Mouse (Mus musculus): Measurements from ENCODE around the gene Nudt3. TPM values are rescaled to one million over a fixed set of nuclear protein-coding genes. Genes with fewer than 3 reads are reported as not detected.
A peak's percentile ranks its signal among the peaks of the same experiment; 100 is the strongest.

The Nudt3 gene
- polyA plus RNA-seq, 1 experiment from 2014 or later, result 47.4 TPM

GRCm38 (mm10) chr17:27627451-27627850 is 4.2 kb upstream of the Nudt3 start:
- H3K4me2 ChIP-seq, result no peak overlapping the region
- ATAC-seq (replicated peaks; ENCODE audit: insufficient number of reproducible peaks, low FRiP score, low TSS enrichment), result no peak
- 48% methylated on average over 5 of the region's 5 CpGs for WGBS (ENCODE audit: insufficient replicate concordance)

GRCm38 (mm10) chr17:27626681-27627080 is 3.4 kb upstream of the Nudt3 start:
- WGBS (ENCODE audit: insufficient replicate concordance), result 42% methylated on average over 5 of the region's 5 CpGs
- H3K27ac ChIP-seq (ENCODE audit: low read depth, low read length), result no peak overlapping the region
- H3K36me3 ChIP-seq (ENCODE audit: control insufficient read depth, insufficient read depth, low read length), result peaks cover 11% of the 10 kb centered on the region
- no peaks in the 10 kb centered on the region for H3K9me3 ChIP-seq (replicated peaks; ENCODE audit: control insufficient read depth, low read length)
- no peak overlapping the region for H3K4me2 ChIP-seq
- H3K4me3 ChIP-seq (ENCODE audit: low read depth, low read length), result no peak overlapping the region
- H3K27me3 ChIP-seq (ENCODE audit: control insufficient read depth, insufficient read depth, low read length), result no peaks in the 10 kb centered on the region
- no peak for ATAC-seq (replicated peaks; ENCODE audit: insufficient number of reproducible peaks, low FRiP score, low TSS enrichment)
- no peak overlapping the region for H3K9ac ChIP-seq (ENCODE audit: low read depth, low read length)
- H3K4me1 ChIP-seq (ENCODE audit: control insufficient read depth, insufficient read depth, low read length), result peaks cover 9% of the 10 kb centered on the region

More at GRCm38 (mm10) chr17:27627451-27627850, 4.2 kb upstream of the Nudt3 start:
- peaks cover 19% of the 10 kb centered on the region for H3K36me3 ChIP-seq (ENCODE audit: control insufficient read depth, insufficient read depth, low read length)
- no peak overlapping the region for H3K9ac ChIP-seq (ENCODE audit: low read depth, low read length)
- H3K27ac ChIP-seq (ENCODE audit: low read depth, low read length), result no peak overlapping the region
- peaks cover 9% of the 10 kb centered on the region for H3K4me1 ChIP-seq (ENCODE audit: control insufficient read depth, insufficient read depth, low read length)
- no peaks in the 10 kb centered on the region for H3K9me3 ChIP-seq (replicated peaks; ENCODE audit: control insufficient read depth, low read length)
- H3K27me3 ChIP-seq (ENCODE audit: control insufficient read depth, insufficient read depth, low read length), result no peaks in the 10 kb centered on the region
- H3K4me3 ChIP-seq (ENCODE audit: low read depth, low read length), result no peak overlapping the region

- no peak overlapping the region for H3K4me3 ChIP-seq (ENCODE audit: low read depth, low read length)
- H3K9me3 ChIP-seq (replicated peaks; ENCODE audit: control insufficient read depth, low read length), result no peaks in the 10 kb centered on the region
- no peak for ATAC-seq (replicated peaks; ENCODE audit: insufficient number of reproducible peaks, low FRiP score, low TSS enrichment)
- 60% methylated on average over 7 of the region's 7 CpGs for WGBS (ENCODE audit: insufficient replicate concordance)
- H3K4me1 ChIP-seq (ENCODE audit: control insufficient read depth, insufficient read depth, low read length), result peaks cover 15% of the 10 kb centered on the region
- H3K27ac ChIP-seq (ENCODE audit: low read depth, low read length), result no peak overlapping the region
- no peaks in the 10 kb centered on the region for H3K27me3 ChIP-seq (ENCODE audit: control insufficient read depth, insufficient read depth, low read length)
- H3K9ac ChIP-seq (ENCODE audit: low read depth, low read length), result no peak overlapping the region
- H3K4me2 ChIP-seq, result no peak overlapping the region
- H3K36me3 ChIP-seq (ENCODE audit: control insufficient read depth, insufficient read depth, low read length), result peaks cover 2% of the 10 kb centered on the region; the same call in 1 of the 2 replicates
Measured at GRCm38 (mm10) chr17:27625455-27626251, 2.4 kb upstream of the Nudt3 start.

- Histone ChIP-seq H3K4me3 (ENCODE audit: low read depth, low read length) (peak overlapping the region; percentile 94), H3K4me2 (peak overlapping the region; percentile 74), H3K9me3 (replicated peaks; ENCODE audit: control insufficient read depth, low read length) (no peaks in the 10 kb centered on the region), H3K4me1 (ENCODE audit: control insufficient read depth, insufficient read depth, low read length) (peaks cover 26% of the 10 kb centered on the region), H3K27ac (ENCODE audit: low read depth, low read length) (peak overlapping the region; percentile 97), H3K27me3 (ENCODE audit: control insufficient read depth, insufficient read depth, low read length) (no peaks in the 10 kb centered on the region), H3K36me3 (ENCODE audit: control insufficient read depth, insufficient read depth, low read length) (no peaks in the 10 kb centered on the region), H3K9ac (ENCODE audit: low read depth, low read length) (peak overlapping the region; percentile 99)
- under 1% methylated on average over 68 of the region's 80 CpGs for WGBS (ENCODE audit: insufficient replicate concordance)
- peak; percentile 67 for ATAC-seq (replicated peaks; ENCODE audit: insufficient number of reproducible peaks, low FRiP score, low TSS enrichment)
Measured at GRCm38 (mm10) chr17:27622611-27623359, 510 bp downstream of the Nudt3 start.

DNA sequence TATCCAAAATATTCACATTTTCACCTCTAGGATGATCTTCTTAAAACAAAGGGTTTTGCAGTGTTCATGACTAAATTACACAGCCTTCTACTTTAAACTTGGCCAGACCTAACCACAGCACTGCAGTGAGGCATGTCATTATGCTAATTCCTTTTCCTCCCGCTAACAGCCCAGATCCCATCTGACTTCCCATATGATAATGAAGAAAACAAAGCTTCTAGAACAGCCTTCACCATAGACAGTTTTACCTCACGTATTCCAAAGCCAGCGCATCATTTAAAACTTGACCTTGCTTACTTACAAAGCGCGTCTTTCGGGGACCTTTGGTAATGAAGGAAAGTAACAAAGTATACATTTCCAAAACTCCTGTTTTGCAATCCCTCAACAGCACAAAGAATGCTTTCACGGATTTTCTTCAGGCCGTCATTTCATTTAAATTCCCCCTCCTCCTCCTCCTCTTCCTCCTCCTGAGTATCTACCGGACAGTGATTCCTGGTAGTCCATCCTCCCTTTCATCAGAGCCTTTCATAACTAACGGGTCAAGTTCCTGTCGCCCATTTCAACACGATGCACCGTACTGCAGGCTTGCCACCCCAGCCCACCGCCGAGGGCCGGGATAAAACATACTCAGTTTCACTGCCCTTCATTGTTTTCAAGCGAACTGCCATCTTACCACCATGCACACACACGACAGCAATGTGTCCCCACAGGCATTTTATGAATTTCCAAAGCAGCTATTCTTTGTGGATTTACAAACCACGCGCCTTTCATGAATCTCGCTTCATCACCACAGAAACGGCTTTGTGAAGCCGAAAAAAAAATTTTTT is 1.4 kb downstream of the Nudt3 start:
- Histone ChIP-seq H3K9me3 (replicated peaks; ENCODE audit: control insufficient read depth, low read length) (no peaks in the 10 kb centered on the region), H3K9ac (ENCODE audit: low read depth, low read length) (peak overlapping the region; percentile 99), H3K27me3 (ENCODE audit: control insufficient read depth, insufficient read depth, low read length) (no peaks in the 10 kb centered on the region), H3K4me2 (peak overlapping the region; percentile 74), H3K27ac (ENCODE audit: low read depth, low read length) (peak overlapping the region; percentile 97), H3K4me3 (ENCODE audit: low read depth, low read length) (peak overlapping the region; percentile 94), H3K4me1 (ENCODE audit: control insufficient read depth, insufficient read depth, low read length) (peaks cover 26% of the 10 kb centered on the region), H3K36me3 (ENCODE audit: control insufficient read depth, insufficient read depth, low read length) (no peaks in the 10 kb centered on the region)
- 3% methylated on average over 23 of the region's 23 CpGs for WGBS (ENCODE audit: insufficient replicate concordance)
- ATAC-seq (replicated peaks; ENCODE audit: insufficient number of reproducible peaks, low FRiP score, low TSS enrichment), result no peak

DNA sequence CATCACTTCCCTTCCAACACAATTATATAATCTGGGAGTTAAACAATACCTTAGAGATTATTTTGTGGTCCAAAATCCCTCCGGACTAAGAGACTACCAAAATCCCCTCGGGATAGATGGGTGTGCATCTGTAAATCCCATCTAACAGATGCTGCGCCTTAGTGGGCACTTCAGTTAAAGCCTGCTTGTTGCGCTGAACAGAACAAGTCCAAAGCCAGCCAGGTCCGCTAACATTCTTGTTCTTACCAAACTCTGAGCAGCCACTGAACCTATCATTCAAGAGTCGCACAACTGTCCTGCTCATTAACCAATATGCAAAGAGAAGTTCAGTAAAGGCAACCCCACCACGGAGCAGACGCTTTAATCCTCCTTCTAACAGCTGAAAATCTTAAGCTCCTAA is 2.1 kb downstream of the Nudt3 start:
- Histone ChIP-seq H3K4me1 (ENCODE audit: control insufficient read depth, insufficient read depth, low read length) (peaks cover 26% of the 10 kb centered on the region), H3K27ac (ENCODE audit: low read depth, low read length) (no peak overlapping the region), H3K4me3 (ENCODE audit: low read depth, low read length) (peak overlapping the region; percentile 94), H3K4me2 (peak overlapping the region; percentile 74), H3K36me3 (ENCODE audit: control insufficient read depth, insufficient read depth, low read length) (no peaks in the 10 kb centered on the region), H3K27me3 (ENCODE audit: control insufficient read depth, insufficient read depth, low read length) (no peaks in the 10 kb centered on the region), H3K9me3 (replicated peaks; ENCODE audit: control insufficient read depth, low read length) (no peaks in the 10 kb centered on the region), H3K9ac (ENCODE audit: low read depth, low read length) (peak overlapping the region; percentile 52; the same call in 1 of the 2 replicates)
- 48% methylated on average over 8 of the region's 8 CpGs for WGBS (ENCODE audit: insufficient replicate concordance)
- ATAC-seq (replicated peaks; ENCODE audit: insufficient number of reproducible peaks, low FRiP score, low TSS enrichment), result no peak

- Histone ChIP-seq H3K27ac (ENCODE audit: low read depth, low read length) (peak overlapping the region; percentile 54), H3K9ac (ENCODE audit: low read depth, low read length) (no peak overlapping the region), H3K36me3 (ENCODE audit: control insufficient read depth, insufficient read depth, low read length) (no peaks in the 10 kb centered on the region), H3K4me3 (ENCODE audit: low read depth, low read length) (no peak overlapping the region), H3K4me2 (peak overlapping the region; percentile 27; the same call in 1 of the 2 replicates), H3K27me3 (ENCODE audit: control insufficient read depth, insufficient read depth, low read length) (no peaks in the 10 kb centered on the region), H3K4me1 (ENCODE audit: control insufficient read depth, insufficient read depth, low read length) (peaks cover 57% of the 10 kb centered on the region), H3K9me3 (replicated peaks; ENCODE audit: control insufficient read depth, low read length) (no peaks in the 10 kb centered on the region)
- WGBS (ENCODE audit: insufficient replicate concordance), result 45% methylated on average over 7 of the region's 7 CpGs
- ATAC-seq (replicated peaks; ENCODE audit: insufficient number of reproducible peaks, low FRiP score, low TSS enrichment), result no peak
Measured at GRCm38 (mm10) chr17:27615388-27615787, 7.9 kb downstream of the Nudt3 start.

- no peaks in the 10 kb centered on the region for H3K27me3 ChIP-seq (ENCODE audit: control insufficient read depth, insufficient read depth, low read length)
- H3K4me1 ChIP-seq (ENCODE audit: control insufficient read depth, insufficient read depth, low read length), result peaks cover 52% of the 10 kb centered on the region
- H3K4me3 ChIP-seq (ENCODE audit: low read depth, low read length), result no peak overlapping the region
- no peak overlapping the region for H3K9ac ChIP-seq (ENCODE audit: low read depth, low read length)
- H3K9me3 ChIP-seq (replicated peaks; ENCODE audit: control insufficient read depth, low read length), result no peaks in the 10 kb centered on the region
- no peaks in the 10 kb centered on the region for H3K36me3 ChIP-seq (ENCODE audit: control insufficient read depth, insufficient read depth, low read length)
- H3K4me2 ChIP-seq, result no peak overlapping the region; the same call in 1 of the 2 replicates
- no peak for ATAC-seq (replicated peaks; ENCODE audit: insufficient number of reproducible peaks, low FRiP score, low TSS enrichment)
- H3K27ac ChIP-seq (ENCODE audit: low read depth, low read length), result no peak overlapping the region
- WGBS (ENCODE audit: insufficient replicate concordance), result 92% methylated on average over 4 of the region's 4 CpGs
Measured at GRCm38 (mm10) chr17:27613016-27613415, 10.3 kb downstream of the Nudt3 start.

Measured in heart, embryonic 11.5 days (tissue).